Mouse (Mus musculus): ENCODE data around the gene Rsph1. TPM values are rescaled to one million over a fixed set of nuclear protein-coding genes. Genes with fewer than 3 reads are reported as not detected.
"Not testable (repeated sequence)": the region's sequence is repeated elsewhere in the genome, so short reads cannot be mapped to it uniquely, and the experiment has no call there.

The Rsph1 gene
- total RNA-seq, 2 experiments from 2014 or later, result 0.72 to 1.8 TPM

GRCm38 (mm10) chr17:31279541-31279940, 2.4 kb upstream of the Rsph1 start:
- ATAC-seq (replicated peaks; ENCODE audit: poor library complexity), result no peak

DNA sequence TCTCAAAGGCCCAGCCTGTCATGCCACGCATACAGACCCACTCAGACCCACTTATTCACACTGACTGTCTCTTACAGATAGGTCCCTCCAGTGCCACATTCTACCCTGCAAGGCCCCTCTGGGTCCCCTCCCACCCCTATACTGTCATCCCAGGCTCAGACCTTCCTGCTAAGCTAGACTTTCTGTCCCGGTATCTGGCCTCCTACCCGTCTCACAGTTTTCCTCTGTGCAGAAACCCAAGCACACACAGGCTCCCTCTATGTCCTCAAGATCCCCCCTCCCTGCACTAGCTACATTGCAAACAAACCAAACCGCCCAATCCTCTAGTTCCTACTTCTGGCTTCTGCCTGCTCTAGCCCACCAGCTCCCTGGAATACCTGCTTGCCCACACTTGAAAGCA, 748 bp upstream of the Rsph1 start:
- ATAC-seq (replicated peaks; ENCODE audit: poor library complexity), result no peak

DNA sequence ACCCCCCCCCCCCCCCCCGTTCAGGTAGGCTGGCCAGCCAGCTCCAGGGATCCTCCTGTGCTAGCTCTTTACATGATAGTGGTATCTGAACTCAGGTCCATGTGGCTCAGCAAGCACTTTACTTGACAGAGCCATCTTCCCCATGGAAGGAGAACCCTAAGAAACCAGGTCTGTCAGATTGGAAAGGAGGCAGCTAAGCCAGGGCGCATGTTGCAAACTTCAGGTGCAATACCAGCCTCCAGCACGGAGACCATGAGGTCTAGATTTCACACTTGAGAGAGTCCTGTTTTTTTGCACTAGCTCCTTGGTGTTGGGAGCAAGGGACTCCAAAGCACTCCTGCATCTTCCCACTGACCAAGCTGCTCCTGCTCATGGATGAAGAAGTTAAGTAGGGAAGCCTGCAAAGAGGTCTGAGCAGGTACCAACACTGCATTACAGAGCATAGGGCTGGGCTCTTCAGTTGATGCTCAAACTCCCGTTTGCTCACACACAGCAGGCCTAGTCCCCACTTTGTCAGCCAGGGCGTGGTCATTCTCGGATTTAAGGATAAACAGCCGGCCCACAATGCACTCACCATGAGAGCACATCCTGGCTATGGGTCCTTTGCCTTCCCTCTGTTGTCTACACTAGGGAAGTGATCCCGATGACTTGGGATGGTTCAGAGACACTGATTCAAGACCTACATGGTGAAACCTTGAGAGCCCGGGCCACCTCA, 819 bp downstream of the Rsph1 start:
- ATAC-seq (replicated peaks; ENCODE audit: poor library complexity), result 0 out of 2 replicates have a peak, but pooled peaks have one; percentile 3

GRCm38 (mm10) chr17:31275181-31275580, 2.0 kb downstream of the Rsph1 start:
- ATAC-seq (replicated peaks; ENCODE audit: poor library complexity), result no peak

- ATAC-seq (replicated peaks; ENCODE audit: poor library complexity), result no peak
These were observed 3.6 kb downstream of the Rsph1 start for GRCm38 (mm10) chr17:31273631-31274030.

DNA sequence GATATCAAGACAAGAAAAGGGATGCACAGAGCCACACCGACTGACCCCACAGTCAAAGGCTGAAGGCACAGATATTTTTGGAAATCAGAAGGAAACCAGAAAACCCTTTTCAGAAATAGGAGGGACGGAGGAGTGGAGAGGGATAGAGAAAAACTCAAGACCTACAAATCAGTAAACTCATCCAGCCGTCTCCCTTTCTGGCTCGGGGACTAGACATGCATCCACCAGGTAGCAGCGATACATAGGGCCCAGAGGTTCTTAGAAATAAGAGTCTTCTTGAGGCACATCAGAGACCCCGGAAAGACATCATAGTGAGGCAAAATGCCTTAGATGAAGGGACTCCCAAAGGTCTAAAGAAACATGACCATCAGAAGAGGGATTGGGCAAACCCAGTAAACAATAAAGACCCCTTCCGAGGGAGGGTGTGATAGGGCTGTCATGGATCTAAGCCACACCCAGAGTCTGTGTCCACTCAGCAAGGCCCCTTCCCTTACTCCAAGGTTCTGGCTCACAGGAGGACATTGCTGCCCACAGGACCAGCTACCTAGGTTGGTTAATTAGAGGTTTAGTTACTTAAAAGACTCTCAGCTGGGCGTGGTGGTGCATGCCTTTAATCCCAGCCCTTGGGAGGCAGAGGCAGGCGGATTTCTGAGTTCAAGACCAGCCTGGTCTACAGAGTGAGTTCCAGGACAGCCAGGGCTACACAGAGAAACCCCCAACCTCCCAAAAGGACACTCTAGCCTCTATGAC, 4.6 kb downstream of the Rsph1 start:
- no peak for ATAC-seq (replicated peaks; ENCODE audit: poor library complexity)

DNA sequence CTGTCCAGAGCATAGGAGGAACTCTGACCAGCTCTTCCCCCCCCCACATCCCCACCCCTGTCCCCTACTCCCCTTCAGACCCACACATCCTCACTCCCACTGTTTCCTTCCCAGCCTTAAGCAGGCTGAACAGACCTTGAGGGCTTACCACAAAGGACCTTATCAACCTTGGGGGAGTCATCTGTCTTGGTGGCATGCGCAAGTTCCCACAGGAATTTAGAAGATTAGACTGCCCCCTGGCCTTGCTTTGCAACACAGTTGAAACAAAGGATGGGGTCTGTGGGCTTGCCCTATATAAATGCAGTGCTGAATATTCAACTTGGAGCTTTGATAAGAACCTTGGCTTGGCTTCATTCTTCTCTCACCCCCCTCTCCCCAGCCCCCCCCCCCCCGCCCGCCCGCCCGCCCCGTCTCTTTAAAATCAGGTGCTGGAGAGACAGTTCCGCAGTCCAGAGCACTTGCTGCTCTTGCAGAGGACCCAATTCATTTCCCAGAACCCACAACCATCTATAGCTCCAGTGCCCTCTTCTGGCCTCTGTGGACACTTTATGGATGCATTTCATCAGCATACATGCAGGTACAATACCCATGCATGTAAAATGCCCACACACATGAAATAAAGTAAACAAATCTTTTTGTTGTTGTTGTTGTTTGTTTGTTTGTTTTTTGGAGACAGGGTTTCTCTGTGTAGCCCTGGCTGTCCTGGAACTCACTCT, 5.9 kb downstream of the Rsph1 start:
- ATAC-seq (replicated peaks; ENCODE audit: poor library complexity), result no peak; the same call in 1 of the 2 replicates

DNA sequence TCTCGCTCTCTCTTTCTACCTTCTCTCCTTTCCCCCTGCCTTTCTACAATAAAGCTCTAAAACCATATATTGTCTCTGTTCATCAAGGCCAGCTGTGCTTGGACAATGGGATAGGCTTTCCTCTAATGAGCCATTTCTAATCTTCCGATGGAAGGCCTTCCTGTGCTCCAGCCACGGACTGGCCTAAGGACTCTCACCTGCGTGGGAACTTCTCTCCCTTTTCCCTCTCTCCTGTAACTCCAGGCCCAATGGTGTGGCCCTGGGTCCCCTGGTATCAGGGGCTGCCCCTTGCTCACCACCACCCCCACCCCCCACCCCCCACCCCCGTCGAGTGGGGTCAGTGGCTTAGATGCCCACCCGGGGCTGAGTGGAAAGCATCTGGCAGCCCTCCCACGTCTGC, 6.4 kb downstream of the Rsph1 start:
- not testable (repeated sequence) for ATAC-seq (replicated peaks; ENCODE audit: poor library complexity)

- ATAC-seq (replicated peaks; ENCODE audit: poor library complexity), result no peak
These were observed 6.9 kb downstream of the Rsph1 start for GRCm38 (mm10) chr17:31270246-31270645.

DNA sequence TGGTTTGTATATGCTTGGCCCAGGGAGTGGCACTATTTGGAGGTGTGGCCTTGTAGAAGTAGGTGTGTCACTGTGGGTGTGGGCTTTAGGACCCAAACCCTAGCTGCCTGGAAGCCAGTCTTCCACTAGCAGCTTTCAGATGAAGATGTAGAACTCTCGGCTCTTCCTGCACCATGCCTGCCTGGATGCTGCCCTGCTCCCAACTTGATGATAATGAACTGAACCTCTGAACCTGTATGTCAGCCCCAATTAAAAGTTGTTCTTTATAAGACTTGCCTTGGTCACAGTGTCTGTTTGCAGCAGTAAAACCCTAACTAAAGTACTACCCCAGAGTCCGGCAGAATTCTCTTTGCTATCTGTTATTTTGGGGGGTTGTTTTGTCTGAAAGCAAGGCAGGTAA, 7.4 kb downstream of the Rsph1 start:
- ATAC-seq (replicated peaks; ENCODE audit: poor library complexity), result no peak

GRCm38 (mm10) chr17:31268016-31268415, 9.2 kb downstream of the Rsph1 start:
- ATAC-seq (replicated peaks; ENCODE audit: poor library complexity), result no peak

GRCm38 (mm10) chr17:31267603-31268002, 9.6 kb downstream of the Rsph1 start:
- no peak for ATAC-seq (replicated peaks; ENCODE audit: poor library complexity)

- no peak for ATAC-seq (replicated peaks; ENCODE audit: poor library complexity)
These were observed 10.0 kb downstream of the Rsph1 start for GRCm38 (mm10) chr17:31267138-31267537.

DNA sequence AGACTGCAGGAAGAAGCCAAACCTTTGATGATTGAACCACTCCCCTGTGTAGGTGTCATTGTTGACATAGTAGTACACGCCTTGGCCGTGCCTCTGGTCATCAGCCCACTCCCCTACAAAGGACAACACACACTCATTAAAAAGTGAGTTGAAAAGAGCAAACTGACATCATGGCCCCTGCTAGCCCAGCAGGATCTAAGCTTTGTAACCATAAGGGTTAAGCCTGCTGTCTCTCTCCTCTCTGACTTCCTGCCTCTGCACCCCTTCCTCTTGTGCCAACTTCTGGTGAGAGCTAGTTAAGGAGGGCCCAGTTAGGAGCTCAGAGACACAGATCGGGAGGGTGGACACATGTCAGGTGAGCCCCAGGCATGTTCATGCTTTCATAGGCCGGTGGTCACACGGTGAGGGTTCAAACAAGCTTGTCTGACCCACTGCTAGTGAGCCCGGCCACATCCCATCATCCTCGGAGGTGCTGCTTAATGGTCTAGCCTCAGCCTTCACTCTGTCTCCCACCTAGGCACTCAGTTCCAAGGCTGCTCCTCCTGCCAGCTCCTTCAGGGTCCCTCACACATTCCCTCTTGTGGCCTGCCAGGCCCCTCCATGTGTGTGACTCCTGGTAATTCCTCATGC, 10.7 kb downstream of the Rsph1 start:
- no peak for ATAC-seq (replicated peaks; ENCODE audit: poor library complexity)

GRCm38 (mm10) chr17:31265831-31266230, 11.4 kb downstream of the Rsph1 start:
- no peak for ATAC-seq (replicated peaks; ENCODE audit: poor library complexity)

- peak; percentile 83 for ATAC-seq (replicated peaks; ENCODE audit: poor library complexity)
These were observed 12.0 kb downstream of the Rsph1 start for GRCm38 (mm10) chr17:31265171-31265572.

- no peak for ATAC-seq (replicated peaks; ENCODE audit: poor library complexity)
These were observed 12.8 kb downstream of the Rsph1 start for GRCm38 (mm10) chr17:31264372-31264771.

DNA sequence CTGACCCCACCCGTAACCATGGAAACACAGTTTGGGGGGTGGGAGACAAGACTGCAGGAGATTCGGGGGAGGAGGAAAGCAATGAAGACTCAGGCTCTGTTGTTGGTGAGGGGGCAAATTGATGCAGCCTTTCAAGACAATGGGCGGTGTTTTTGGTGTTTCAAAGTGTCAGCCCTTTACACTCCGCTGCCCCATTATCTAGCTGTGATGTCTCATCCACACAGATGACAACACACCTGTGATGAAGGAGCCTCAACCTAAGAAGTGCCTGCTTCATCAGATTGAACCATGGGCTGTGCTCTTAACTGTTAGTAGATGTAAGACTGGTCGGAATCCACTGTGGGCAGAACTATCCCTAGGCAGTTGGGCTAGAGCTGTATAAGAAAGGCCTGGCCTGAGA, 13.4 kb downstream of the Rsph1 start:
- no peak for ATAC-seq (replicated peaks; ENCODE audit: poor library complexity)

DNA sequence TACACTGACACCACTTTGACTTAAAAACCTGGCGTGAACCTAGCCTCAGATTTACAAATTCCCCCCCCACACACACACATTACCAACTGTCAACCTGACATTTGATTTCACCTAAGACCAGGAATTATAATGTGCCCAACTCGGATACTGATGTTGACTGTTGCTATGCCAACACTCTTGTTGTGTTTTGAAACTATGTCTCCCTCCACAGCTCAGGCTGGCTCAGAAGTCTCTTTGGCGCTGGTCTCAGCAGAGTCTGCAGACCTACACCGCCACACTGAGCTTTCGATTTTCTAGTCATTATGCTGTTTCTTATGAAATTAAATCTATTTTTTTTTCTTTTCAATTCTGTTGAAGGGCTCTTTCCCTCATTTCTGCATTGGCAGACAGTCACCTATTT, 14.5 kb downstream of the Rsph1 start:
- no peak for ATAC-seq (replicated peaks; ENCODE audit: poor library complexity)

GRCm38 (mm10) chr17:31261352-31261751, 15.8 kb downstream of the Rsph1 start:
- ATAC-seq (replicated peaks; ENCODE audit: poor library complexity), result no peak

- no peak for ATAC-seq (replicated peaks; ENCODE audit: poor library complexity)
These were observed 16.8 kb downstream of the Rsph1 start for GRCm38 (mm10) chr17:31260430-31260829.

Data from megakaryocyte progenitor cell, adult 5-6 weeks (primary cell).